Mouse (Mus musculus): Measurements from ENCODE around the gene Gm11172.

Gene Gm11172

GRCm38 (mm10) chr16:10812865-10813371 lies at the start of gene Gm11172:
TSS of gene Gm11172 (plus strand) at chr16:10812915.
- no peak for DNase-seq (ENCODE audit: low spot score in 2 of 2)

- no peak for DNase-seq (ENCODE audit: low spot score in 2 of 2)
Observed at GRCm38 (mm10) chr16:10763540-10764264, 49.0 kb upstream of the Gm11172 start.

GRCm38 (mm10) chr16:10764323-10764722 lies 48.4 kb upstream of the Gm11172 start:
- no peak for DNase-seq (ENCODE audit: low spot score in 2 of 2)

DNA sequence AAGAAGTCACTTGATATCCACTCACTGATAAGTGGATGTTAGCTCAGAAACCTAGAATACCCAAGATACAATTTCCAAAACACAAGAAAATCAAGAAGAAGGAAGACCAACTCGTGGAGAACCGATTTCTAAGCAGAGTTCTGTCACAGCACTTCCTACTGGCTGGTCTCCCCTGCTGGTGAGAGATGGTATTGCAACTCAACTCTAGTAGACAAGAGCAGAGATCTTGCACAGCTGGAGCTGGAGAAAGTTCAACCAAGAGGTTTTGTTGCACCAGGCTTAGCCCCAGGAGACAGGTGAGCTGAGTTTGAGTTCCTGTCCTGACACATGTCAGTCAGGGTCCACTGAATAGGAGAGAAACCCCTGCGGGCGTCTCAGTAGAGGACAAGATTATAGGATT lies 45.6 kb upstream of the Gm11172 start:
- peak; percentile 70 to 89 for DNase-seq (ENCODE audit: low spot score in 2 of 2)

DNA sequence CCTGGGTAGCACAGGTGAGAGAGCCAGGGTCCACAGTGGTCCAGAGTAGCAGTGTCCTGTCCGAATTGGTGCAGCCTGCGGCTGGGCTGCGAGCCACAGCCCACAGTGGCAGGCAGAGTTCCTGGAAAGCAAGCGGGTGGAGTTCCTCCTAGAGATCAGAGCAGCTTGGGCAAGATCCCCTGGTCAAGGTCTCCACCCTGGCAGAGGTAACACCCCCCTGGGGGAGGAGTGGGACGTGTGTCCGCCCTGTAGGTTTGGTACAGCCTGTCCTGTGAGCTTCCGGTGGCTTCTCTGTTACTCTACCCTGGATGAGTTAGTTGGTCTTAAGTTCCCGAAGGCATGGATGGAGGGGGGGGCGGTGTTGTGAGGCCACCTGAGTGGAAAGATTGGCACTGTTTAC lies 43.9 kb upstream of the Gm11172 start:
- DNase-seq (ENCODE audit: low spot score in 2 of 2) = peak in 1 of 2 experiments; percentile 27

- DNase-seq (ENCODE audit: low spot score in 2 of 2) = peak in 1 of 2 experiments; percentile 29
Observed at GRCm38 (mm10) chr16:10769661-10770060, 43.1 kb upstream of the Gm11172 start.

GRCm38 (mm10) chr16:10770531-10771325 lies 42.0 kb upstream of the Gm11172 start:
- DNase-seq (ENCODE audit: low spot score in 2 of 2) = no peak

DNA sequence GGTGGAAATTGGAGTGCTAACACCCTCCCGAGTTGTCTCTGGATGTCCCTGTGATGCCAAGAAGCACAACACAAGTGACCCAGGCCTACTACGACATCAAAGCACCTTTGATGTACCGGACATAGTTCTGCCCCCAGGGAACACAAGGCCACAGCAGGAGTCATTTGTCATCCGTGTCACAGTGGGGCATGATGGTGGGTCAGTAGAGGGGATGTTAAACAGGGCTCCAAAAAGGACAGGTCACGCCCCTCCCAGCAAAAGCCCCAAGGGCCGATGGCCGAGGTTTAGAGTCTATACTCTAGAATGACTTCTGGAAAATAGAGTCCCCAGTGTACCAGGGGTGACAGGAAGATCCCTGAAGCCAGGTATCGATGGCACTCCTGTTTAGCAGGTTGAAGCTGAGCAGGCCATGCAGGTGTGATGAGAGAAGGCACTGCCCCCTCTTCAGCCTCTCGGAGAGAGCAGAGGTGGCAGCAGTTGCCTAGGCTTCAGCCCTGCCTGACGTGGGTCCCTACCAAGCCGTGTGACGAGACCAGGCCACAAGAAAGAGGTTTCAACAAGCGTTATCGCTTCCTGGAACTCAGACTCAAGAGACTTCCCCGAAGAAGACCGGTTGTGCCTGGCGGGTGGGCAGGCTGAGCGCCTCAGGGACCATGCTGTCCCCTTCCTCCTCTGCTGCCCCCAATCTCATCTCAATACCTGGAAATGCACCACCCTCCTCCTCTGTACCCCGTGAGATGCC lies 40.8 kb upstream of the Gm11172 start:
- DNase-seq (ENCODE audit: low spot score in 2 of 2) = peak in 1 of 2 experiments; percentile 27

DNA sequence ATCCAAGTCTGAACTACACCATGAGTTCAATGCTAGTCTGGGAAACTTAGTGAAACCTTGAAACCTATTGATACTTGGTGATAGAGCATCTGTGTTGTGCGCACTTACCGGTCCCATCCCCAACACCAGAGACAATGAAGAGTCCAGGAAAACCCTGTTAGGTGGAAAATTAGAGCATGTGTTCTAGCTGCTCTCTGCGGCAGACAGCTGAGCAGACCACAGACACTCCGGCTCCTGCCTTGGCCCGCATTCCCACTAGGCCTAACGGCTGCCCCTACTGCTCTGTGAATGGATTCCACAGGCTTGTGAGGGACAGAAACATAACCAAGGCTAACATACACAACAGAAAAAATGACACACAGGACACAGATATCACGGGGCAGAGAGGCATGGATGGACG lies 39.2 kb upstream of the Gm11172 start:
- no peak for DNase-seq (ENCODE audit: low spot score in 2 of 2)

DNA sequence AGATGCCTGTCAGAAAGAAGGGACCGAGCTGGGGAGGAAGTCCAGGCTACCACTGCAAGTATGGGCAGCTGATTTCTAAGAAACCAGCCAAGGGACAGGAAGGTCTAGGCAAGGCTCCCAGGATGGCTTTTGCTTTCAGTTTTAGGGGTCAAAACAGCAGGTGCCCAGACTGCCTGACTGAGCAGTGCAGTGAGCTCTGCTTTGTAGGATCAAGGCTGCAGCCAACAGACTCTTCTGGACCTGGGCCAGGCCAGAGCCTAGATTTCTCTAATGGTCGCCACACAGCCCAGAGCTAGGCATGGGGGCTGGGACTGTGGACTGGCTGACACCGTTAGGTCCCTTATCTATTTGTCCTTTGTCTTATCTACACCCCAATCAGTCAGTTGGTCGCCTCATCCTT lies 38.0 kb upstream of the Gm11172 start:
- no peak for DNase-seq (ENCODE audit: low spot score in 2 of 2)

- no peak for DNase-seq (ENCODE audit: low spot score in 2 of 2)
Observed at GRCm38 (mm10) chr16:10776322-10776721, 36.4 kb upstream of the Gm11172 start.

GRCm38 (mm10) chr16:10777579-10778160 lies 35.0 kb upstream of the Gm11172 start:
- no peak for DNase-seq (ENCODE audit: low spot score in 2 of 2)

DNA sequence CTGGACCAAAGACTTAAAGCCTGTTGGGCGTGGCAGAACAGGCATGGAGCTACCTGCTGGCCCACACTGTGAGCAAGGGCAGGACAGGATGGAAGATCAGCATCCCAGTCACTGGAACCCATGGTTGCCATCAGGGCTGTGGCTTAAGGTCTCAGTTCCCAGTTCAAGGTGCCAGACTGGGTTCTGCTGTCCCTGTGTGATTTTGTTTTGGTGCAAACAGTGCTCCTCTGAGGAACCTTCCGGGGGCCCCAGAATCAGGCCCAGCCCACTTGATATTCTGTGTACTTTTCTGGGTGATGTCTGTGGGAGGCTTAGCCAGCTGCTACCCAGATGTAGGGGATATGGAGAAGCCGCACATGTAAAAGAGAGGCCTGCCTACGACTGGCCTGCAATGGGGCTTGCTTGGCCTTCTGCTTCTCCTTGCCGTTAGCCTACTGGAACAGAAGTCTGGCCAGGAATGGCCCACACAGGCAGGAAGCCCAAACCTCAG lies 32.0 kb upstream of the Gm11172 start:
- no peak for DNase-seq (ENCODE audit: low spot score in 2 of 2)

- DNase-seq (ENCODE audit: low spot score in 2 of 2) = no peak
Observed at GRCm38 (mm10) chr16:10781862-10782371, 30.8 kb upstream of the Gm11172 start.

DNA sequence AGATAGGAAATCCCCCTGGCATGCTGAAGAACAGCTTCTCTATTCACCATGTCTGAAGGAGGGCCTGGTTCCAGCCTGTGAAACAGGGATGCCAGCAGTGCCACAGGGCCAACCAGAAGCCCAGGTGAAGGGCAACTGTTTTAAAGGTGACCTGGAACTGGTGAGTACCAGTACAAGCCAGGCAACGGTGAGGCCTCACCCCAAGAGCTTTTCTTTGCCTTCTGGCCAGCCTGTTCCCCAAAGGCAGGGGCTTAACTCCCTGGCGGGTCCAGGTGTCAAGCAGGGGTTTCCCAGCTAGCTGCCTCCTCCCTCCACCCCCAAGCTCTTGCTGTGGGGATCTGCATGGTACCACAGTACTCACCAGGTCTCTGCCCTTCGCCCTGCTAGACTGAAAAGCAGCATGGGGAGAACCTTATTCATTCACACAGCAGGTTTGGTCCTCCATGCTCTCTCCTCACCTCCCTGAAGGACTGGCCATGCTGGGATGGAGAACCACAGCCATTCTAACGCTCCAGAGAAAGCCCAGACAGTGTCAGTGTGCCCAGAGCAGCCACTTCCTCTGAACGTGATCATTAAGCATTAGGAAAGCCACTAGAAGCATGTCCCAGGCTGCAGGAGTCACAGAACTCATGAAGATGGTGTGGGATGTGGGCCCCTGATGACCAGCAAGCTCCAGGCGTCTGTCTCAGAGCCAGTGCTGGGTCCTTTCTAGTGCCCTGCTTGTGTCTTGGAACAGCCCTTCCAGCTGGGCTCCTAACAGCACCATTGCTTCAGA lies 30.2 kb upstream of the Gm11172 start:
- no peak for DNase-seq (ENCODE audit: low spot score in 2 of 2)

- no peak for DNase-seq (ENCODE audit: low spot score in 2 of 2)
Observed at GRCm38 (mm10) chr16:10783152-10783434, 29.6 kb upstream of the Gm11172 start.

DNA sequence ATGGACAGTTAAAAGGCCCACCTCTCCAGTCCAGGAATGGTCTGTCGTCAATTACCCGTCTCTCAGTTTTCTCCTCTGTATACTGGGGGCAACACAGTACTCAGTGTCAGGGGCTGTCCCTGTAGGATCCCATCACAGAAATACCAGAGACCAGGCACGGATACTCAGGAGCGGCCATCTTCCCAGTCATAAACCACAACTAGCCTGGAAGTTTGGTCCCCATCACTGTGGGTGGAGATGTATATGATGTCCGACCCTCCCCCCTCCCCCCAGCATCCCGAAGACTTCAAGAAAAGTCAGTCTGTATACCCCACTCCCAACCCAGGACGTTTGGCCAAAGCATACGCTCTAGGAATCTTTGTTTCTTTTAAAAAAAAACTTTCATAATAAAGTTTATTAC lies 29.3 kb upstream of the Gm11172 start:
- DNase-seq (ENCODE audit: low spot score in 2 of 2) = no peak

DNA sequence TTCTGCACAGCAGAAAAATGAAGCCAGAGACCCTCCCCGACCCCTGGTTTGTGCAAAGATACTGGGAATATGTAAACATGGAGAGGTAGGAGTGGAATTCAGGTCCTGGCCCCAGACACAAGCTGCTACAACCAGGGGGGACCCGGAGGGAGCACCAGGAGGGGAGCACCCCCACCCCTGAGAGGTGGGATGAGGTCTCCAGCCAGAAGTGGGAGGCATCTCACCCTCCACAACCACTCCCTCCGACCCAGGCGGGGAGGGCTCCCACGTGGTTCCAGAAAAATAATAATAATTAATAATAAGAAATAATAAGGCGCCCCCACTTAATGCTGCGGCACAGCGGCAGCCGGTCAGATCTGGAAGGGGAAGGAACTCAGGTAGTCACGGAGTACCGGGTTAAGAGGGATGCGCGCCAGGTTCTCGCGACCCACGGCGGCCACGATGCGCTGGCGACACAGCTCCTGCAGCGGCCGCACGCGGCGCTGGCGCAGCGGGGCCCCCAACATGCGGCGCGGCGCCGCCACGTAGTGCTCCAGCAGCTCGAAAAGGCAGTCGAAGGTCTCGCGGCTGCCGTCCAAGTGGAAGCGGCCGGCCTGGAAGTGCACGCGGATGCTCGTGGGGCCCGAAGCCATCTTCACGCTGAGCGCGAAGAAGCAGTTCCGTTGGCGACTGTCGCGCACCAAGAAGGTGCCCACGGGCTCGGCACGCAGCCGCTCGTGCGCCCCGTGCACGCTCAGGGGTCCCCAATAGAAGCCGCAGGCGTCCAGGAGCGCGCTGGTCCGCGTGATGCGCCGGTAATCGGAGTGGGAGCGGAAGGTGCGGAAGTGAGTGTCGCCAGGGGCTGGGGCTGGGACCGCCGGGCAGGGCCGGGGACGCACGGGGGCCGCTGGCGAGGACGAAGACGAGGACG lies 28.6 kb upstream of the Gm11172 start:
- peak in 1 of 2 experiments; percentile 72 for DNase-seq (ENCODE audit: low spot score in 2 of 2)

GRCm38 (mm10) chr16:10784793-10785370 lies 27.8 kb upstream of the Gm11172 start:
- peak; percentile 88 to 97 for DNase-seq (ENCODE audit: low spot score in 2 of 2)

All from spleen, postnatal 4 days (tissue).